Mouse (Mus musculus): ENCODE measurements around the gene Dnajc22.

The Dnajc22 gene

GRCm38 (mm10) chr15:99087253-99088075 lies 5.5 kb upstream of the Dnajc22 start, which contains the start of gene C1ql4:
C1ql4 (minus strand) TSS chr15:99087817.
- DNase-seq: no peak

GRCm38 (mm10) chr15:99088292-99088691 lies 4.7 kb upstream of the Dnajc22 start:
- peak; percentile 76 for DNase-seq

GRCm38 (mm10) chr15:99089069-99089468 lies 3.9 kb upstream of the Dnajc22 start:
- no peak for DNase-seq

DNA sequence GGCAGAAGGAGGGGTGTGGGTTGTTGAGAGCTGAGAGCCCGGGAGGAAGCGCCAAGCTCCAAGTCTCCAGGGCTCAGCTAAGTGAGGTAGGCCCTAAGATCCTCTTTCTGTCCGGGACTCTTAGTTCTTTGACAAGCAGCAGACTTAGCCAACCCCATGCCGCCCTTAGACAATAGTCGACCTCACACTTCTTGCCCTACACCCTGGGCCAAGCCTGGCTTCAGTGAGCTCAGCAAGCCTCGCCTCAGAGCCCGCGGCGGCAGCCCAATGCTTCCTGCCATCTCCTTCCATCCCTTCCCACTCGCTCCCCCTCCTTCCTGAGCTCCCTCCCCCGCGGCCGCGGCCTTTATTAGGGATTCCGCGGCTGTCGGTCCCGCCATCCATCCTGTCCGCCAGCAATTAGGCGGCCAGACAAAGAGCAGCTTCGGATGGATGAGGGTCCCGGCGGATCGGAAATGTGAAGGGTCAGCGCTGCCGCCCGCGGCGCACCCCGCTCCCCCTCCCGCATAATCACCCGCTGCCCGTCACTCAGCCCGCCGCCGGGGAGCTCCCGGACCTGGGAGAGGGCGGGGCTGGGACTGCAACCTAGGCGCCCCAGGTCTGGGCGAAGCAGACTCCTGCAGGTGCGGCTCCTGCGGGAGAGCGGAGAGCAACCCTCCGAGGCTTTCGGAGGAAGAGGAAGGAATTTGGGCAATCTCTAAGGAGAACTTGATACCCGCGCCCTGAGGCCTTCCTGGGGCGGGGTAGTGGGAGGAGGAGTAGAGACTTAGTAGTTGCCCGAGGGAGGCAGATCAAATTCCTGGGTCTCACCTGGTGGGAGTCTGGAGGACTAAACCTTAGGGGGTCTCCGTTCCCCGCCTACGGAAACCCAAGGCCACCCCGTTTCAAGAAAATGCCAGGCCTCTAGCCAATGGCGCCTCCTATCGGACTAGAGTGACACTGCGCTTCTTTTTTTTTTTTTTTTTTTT lies 605 bp downstream of the Dnajc22 start:
- peak; percentile 39 for DNase-seq

DNA sequence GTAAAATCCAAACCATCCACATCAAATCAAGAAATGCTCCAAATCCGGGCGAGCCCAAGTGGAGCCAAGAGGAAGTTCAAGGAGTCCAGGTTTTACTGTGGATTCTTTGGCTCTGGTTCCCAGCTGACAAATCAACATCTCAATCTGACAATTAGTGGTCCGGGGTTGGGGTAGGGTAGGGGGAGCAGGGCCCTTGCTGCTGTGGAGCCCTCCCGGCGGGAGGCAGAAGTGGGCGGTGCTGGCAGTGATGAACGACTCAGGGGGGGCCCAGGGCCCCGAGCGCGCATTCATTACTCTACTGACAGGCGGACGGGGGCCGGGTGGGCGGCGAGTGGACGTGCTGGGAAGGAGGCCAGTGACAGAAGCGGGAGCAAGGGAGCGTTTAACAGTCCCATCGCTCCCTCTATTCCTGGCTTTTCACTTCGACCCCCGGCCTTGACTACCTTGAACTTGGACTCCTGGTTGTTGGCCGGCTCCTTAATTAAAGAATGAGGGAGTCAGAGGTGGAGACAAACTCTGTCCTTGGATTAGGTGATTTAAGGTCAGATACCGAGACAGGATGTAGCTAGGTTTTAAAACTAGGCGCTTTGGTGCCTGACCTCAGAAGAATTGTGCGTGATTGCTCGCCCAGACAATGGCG lies 1.8 kb downstream of the Dnajc22 start:
- DNase-seq: no peak

DNA sequence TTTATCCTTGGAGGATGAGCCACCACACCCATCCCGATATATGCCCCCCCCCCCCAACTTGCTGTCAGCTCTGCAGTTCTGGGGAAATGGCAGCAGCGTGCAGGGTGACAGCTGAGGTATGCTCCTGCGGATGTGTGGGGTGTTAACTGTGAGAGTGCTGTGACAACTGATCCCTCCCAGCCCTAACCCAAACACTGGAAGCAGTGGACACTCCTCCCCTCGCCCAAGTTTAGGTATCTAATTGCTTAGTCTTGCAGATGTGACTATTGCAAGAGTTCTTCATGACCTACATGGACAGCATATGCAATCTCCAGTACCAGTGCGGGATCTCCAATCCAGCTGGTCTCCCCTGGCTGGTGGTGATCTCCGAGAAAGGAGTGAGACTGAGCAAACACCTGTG lies 2.4 kb downstream of the Dnajc22 start:
- no peak for DNase-seq

GRCm38 (mm10) chr15:99096061-99096793 lies 3.3 kb downstream of the Dnajc22 start:
- DNase-seq: no peak

- peak; percentile 62 for DNase-seq
Observed at GRCm38 (mm10) chr15:99096831-99097500, 4.0 kb downstream of the Dnajc22 start.

DNA sequence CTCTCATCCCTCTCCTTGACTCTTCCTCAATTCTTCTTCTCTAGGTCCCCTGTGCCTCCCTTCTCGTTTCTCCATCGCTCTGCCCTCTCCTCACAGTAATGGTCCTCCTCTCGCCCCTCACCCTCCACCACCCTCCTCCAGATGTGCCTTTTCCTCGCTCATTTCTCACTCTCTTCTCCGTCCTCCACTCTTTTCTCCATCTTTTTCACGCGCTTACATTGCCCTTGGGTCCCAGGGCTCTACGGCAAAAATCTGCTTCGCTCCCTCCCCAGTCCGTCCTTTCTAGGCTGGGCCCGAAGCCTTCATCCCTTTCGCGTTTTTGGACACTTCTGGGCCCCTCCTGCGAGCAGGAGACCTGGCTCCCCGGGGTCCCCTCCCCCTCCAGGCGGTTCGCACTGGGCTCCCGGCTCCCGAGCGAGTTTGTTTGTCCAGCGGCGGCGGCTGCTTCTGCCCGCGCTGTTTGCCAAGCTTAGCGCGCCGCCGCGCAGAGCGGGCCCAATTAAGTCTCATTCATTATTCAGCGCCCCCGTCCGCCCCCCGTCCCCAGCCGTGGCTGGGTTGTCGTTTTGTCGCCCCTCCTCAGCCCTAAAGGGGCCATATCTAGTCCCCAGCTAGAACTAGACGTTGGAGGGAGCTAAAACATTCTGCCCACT lies 5.0 kb downstream of the Dnajc22 start:
- peak; percentile 62 for DNase-seq

GRCm38 (mm10) chr15:99098493-99098861 lies 5.5 kb downstream of the Dnajc22 start:
- peak; percentile 38 for DNase-seq

- peak; percentile 84 for DNase-seq
Observed at GRCm38 (mm10) chr15:99099139-99099556, 6.2 kb downstream of the Dnajc22 start.

GRCm38 (mm10) chr15:99099984-99100383 lies 7.0 kb downstream of the Dnajc22 start:
- DNase-seq: no peak

- DNase-seq: no peak
Observed at GRCm38 (mm10) chr15:99105238-99105637, 12.3 kb downstream of the Dnajc22 start.

GRCm38 (mm10) chr15:99107866-99108265 lies 14.9 kb downstream of the Dnajc22 start:
- DNase-seq: no peak

DNA sequence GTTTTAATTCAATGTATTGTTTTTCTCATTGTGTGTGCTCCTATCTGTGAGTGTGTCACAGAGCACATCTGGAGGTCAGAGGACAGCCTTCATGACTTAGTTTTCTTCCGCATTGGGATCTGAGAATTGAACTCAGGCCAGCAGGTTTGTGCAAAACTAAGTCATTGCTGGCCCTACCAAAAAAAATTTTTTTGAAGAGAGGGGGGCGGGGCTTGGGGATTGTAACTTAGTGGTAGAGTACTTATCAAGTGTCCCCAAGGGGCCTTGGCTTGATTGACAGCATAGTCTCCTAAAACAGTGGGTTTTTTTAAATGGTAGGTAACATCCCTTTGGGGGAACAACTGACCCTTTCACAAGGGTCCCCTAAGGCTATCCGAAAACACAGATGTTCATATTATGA lies 18.2 kb downstream of the Dnajc22 start:
- DNase-seq: no peak

DNA sequence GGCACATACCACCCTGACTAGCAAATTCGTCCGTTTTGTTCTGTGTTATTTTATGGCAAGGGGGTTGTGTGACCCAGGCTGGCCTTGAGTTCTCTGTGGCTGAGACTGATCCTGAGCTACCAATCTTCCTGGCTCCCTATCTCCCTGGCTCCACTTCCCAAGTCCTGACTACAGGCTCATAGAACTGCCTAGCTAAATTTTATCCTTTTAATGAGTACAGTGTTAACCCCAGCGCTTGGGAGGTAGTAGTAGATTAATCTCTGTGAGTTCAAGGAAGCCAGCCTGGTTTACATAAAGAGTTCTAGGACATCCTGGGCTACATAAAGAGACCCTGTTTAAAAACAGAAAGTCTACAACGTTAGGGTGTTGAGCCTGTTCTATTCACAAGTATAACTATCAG lies 18.8 kb downstream of the Dnajc22 start:
- DNase-seq: no peak

- DNase-seq: no peak
Observed at GRCm38 (mm10) chr15:99112843-99113395, 19.9 kb downstream of the Dnajc22 start.

GRCm38 (mm10) chr15:99113396-99113975 lies 20.5 kb downstream of the Dnajc22 start:
- DNase-seq: peak; percentile 26

GRCm38 (mm10) chr15:99114312-99115064 lies 21.5 kb downstream of the Dnajc22 start:
- no peak for DNase-seq

DNA sequence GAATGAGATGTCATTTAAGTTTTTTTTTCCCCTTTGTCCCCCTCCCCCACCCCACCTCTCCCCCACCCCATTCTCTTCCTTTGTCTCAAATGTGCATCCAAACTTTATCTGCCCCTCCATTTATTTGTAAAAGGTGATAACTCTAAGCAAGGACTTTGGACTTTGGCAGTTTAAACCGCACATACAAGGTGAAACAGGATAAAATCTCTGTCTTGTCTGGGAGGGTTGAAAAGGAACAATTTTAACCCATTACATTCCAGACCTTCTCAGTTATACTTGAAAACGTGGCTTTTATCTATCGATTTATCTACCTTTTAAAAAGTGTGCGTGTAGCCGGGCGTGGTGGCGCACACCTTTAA lies 22.1 kb downstream of the Dnajc22 start:
- no peak for DNase-seq

Data from kidney, adult 18-20 months (tissue).